Mouse (Mus musculus) heart, embryonic 16.5 days (tissue): ENCODE measurements around the gene Pparg. TPM values are rescaled to one million over a fixed set of nuclear protein-coding genes. Genes with fewer than 3 reads are reported as not detected.

Experiments used
- ATAC-seq: fragments of 200-750 bp; cut with Nextera tagmentation; replicated peaks from 2 replicates; pipeline ENCODE4 v1.8.0; 2017; ENCODE audit warnings: moderate number of reproducible peaks; ENCODE audit not compliant: insufficient read depth, low FRiP score; ENCODE audit errors: extremely low read depth
- H3K27ac ChIP-seq: fragments of 300-500 bp; sonication (generic); 2 replicates; pipeline ENCODE4 v1.5.1; 2014; ENCODE audit warnings: mild to moderate bottlenecking, low read length, control low read depth, moderate library complexity
- H3K27me3 ChIP-seq: fragments of 300-500 bp; sonication (generic); 2 replicates; pipeline ENCODE4 v1.6.1; 2014; ENCODE audit warnings: low read length, mixed read lengths; ENCODE audit not compliant: control insufficient read depth, insufficient read depth
- H3K36me3 ChIP-seq: fragments of 300-500 bp; sonication (generic); 2 replicates; pipeline ENCODE4 v1.6.1; 2014; ENCODE audit not compliant: control insufficient read depth, insufficient read depth
- H3K4me1 ChIP-seq: fragments of 300-500 bp; sonication (generic); 2 replicates; pipeline ENCODE4 v1.6.1; 2014; ENCODE audit warnings: low read length, mixed read lengths; ENCODE audit not compliant: control insufficient read depth, insufficient read depth
- H3K4me2 ChIP-seq: fragments of 300-500 bp; sonication (generic); 2 replicates; pipeline ENCODE4 v1.6.1; 2014; ENCODE audit warnings: low read depth, mild to moderate bottlenecking, control low read depth, low read length
- H3K4me3 ChIP-seq: fragments of 300-500 bp; sonication (generic); 2 replicates; pipeline ENCODE4 v1.5.1; 2014; ENCODE audit warnings: mild to moderate bottlenecking, control low read depth, low read length
- H3K9ac ChIP-seq: fragments of 300-500 bp; sonication (generic); 2 replicates; pipeline ENCODE4 v1.6.1; 2014; ENCODE audit warnings: low read length, control low read depth
- H3K9me3 ChIP-seq: fragments of 300-500 bp; sonication (generic); replicated peaks from 2 replicates; pipeline ENCODE4 v1.6.1; 2016; ENCODE audit warnings: low read length; ENCODE audit not compliant: control insufficient read depth
- WGBS: fragments of 180-500 bp; shearing (Covaris S2); extraction: QIAGEN DNeasy Blood & Tissue Kit; methylation state at CpG from one replicate; pipeline ENCODE4 v1.1.7; 2014; 5-methylcytosine and 5-hydroxymethylcytosine counted together
- polyA plus RNA-seq: library from polyadenylated mRNA; unstranded; fragments of >200 nt; fragmentation: Nextera tagmentation; extraction: Ambion mirVana; gene quantifications from 2 replicates; pipeline ENCODE4 v1.2.1, GENCODE M21; 2015

The Pparg gene
- polyA plus RNA-seq, 1 experiment from 2014 or later: 4.0 TPM

DNA sequence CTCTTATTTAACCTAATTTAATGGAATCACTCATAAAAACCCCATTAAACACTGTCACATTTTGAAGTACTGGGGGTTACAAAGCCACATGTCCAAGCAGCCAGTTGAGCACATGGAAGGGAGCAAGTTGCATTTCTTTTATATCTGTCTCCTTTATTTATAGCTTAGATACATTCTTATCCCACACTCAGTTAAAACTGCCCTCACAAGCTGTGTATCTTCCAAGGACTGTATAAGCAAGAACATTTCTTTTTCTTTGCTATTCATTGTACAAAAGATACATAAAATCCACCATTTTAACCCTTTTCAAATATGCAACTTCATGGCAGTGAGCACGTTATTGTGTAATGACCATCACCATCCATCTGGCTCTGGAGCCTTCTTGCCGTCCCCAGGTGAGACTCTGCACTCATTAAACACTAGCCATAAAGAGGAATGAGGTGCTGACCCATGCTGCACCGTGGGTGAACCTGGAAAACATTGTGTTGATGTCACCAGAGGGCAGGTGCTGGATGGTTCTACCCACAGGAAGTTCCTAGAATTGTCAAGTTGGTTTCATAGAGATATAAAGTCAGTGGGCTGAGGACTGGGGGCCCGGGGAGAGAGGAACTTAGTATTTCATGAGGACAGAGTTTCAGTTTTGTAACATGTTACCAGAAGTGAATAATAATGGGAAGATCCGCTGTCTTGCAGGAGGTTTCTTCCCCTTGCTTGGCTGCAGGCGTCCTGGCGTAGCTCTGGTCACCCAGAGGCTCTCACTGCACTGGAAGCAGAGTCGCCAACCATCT, 39.6 kb upstream of the Pparg start:
- no peak for ATAC-seq
- Histone ChIP-seq H3K4me2 (no peak overlapping the region), H3K27me3 (0 out of 2 replicates have a peak, but pooled peaks cover 2% of the 10 kb centered on the region), H3K9me3 (no peaks in the 10 kb centered on the region), H3K9ac (no peak overlapping the region), H3K27ac (no peak overlapping the region), H3K4me1 (no peaks in the 10 kb centered on the region), H3K4me3 (no peak overlapping the region), H3K36me3 (no peaks in the 10 kb centered on the region)
- WGBS: 79% methylated on average over 8 of the region's 8 CpGs

DNA sequence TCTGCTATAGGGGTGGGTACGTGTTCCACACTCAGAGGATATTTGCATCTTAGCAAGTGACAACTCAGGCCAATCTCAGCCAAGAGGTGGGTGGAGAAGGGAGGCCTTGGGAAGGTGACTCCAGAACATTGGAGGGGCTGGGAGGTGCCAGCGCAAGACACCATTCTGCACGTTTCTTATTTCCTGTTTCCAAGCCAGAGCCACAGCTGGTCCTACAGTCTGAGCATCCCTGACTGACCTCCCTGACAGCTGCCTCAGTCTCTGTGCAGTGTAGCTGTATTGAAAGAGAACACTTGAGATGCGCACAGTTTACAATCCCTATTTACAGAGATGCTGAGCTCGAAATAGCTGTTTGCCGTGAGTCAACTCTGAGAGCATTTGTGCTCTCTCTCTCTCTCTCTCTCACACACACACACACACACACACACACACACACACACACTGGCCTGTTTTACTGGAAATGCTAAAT, 38.8 kb upstream of the Pparg start:
- ATAC-seq: no peak
- no peaks in the 10 kb centered on the region for H3K4me1 ChIP-seq
- H3K9me3 ChIP-seq: no peaks in the 10 kb centered on the region
- no peak overlapping the region for H3K4me3 ChIP-seq
- H3K27ac ChIP-seq: no peak overlapping the region
- H3K4me2 ChIP-seq: no peak overlapping the region
- WGBS: 63% methylated on average over 6 of the region's 6 CpGs
- no peak overlapping the region for H3K9ac ChIP-seq
- no peaks in the 10 kb centered on the region for H3K36me3 ChIP-seq
- 0 out of 2 replicates have a peak, but pooled peaks cover 2% of the 10 kb centered on the region for H3K27me3 ChIP-seq

DNA sequence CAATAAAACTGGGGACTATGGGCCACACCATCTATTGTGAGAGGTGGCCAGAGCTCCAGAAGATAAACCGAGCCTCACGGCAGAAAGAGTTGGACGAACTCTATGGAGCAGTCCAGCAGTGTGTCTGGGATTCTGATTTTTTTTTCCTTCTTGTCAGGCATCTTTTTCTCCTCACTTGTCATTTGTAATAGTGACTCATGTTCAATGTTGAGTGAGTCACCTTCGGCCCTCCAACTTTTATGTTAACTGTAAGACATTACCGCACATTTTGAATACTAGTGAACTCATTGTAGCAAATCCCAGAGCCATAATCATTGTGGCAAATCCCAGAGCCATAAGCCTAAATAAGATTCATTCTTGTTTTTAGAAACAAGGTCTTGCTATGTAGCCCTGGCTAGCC, 37.8 kb upstream of the Pparg start:
- Histone ChIP-seq H3K36me3 (no peaks in the 10 kb centered on the region), H3K27me3 (no peaks in the 10 kb centered on the region), H3K4me3 (no peak overlapping the region), H3K9ac (no peak overlapping the region), H3K4me2 (no peak overlapping the region), H3K4me1 (no peaks in the 10 kb centered on the region), H3K9me3 (peaks cover 2% of the 10 kb centered on the region; the same call in 1 of the 2 replicates), H3K27ac (no peak overlapping the region)
- ATAC-seq: no peak
- WGBS: 88% methylated on average over 5 of the region's 5 CpGs

DNA sequence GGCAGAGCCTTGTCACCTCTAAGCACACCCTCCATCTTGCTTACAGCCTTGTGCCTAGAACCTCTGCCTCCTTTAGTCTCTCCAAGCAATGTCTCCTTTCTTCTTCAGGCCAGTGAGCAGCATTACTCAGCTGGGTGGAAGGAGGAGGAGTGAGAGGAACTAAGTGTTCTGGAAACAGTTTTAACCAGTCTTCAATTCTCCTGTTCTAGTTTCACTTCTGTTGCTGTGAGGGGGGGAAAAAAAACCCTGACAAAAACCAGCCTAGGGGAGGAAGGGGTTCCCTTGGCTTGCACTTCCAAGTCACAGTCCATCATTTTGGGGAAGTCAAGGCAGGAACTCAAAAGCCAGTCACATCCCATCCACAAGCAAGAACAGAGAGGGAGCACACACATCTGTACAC, 29.8 kb upstream of the Pparg start:
- H3K9me3 ChIP-seq: peaks cover 3% of the 10 kb centered on the region; the same call in 1 of the 2 replicates
- H3K4me2 ChIP-seq: no peak overlapping the region
- no peak overlapping the region for H3K27ac ChIP-seq
- H3K27me3 ChIP-seq: peaks cover 2% of the 10 kb centered on the region; the same call in 1 of the 2 replicates
- H3K4me1 ChIP-seq: no peaks in the 10 kb centered on the region
- H3K4me3 ChIP-seq: no peak overlapping the region
- H3K36me3 ChIP-seq: no peaks in the 10 kb centered on the region
- ATAC-seq: no peak
- no peak overlapping the region for H3K9ac ChIP-seq

DNA sequence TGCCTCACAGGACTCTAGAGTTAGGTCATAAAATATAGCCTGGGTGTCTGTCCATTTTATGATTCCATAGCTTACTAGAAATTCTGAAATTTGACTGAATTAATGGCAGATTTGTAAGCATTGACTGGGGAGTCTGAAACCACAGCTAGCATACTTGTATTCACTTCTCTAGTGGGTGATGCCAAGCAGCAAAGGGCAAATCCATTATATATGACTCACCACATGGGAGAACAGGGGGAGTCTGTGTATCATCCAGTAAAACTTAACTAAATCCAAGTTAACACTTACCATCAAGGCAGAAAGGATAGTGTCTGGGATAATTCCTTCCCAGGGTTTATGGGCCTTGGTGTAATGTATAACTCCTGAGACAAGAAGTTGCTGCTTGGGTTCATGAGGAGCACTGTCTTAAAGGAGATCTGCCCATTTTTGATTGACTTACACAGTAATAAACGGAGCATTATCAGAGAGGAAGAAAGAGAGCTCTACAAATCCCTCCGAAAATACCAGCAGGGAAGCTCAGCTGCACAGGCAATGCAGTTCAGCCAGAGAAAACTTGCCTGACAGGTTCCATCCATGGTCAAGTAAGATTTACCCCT, 27.6 kb upstream of the Pparg start:
- WGBS: 50% methylated on average over 2 of the region's 2 CpGs
- Histone ChIP-seq H3K36me3 (no peaks in the 10 kb centered on the region), H3K9ac (no peak overlapping the region), H3K9me3 (no peaks in the 10 kb centered on the region), H3K4me1 (no peaks in the 10 kb centered on the region), H3K27ac (no peak overlapping the region), H3K4me2 (no peak overlapping the region), H3K27me3 (peaks cover 2% of the 10 kb centered on the region; the same call in 1 of the 2 replicates), H3K4me3 (no peak overlapping the region)
- ATAC-seq: no peak

DNA sequence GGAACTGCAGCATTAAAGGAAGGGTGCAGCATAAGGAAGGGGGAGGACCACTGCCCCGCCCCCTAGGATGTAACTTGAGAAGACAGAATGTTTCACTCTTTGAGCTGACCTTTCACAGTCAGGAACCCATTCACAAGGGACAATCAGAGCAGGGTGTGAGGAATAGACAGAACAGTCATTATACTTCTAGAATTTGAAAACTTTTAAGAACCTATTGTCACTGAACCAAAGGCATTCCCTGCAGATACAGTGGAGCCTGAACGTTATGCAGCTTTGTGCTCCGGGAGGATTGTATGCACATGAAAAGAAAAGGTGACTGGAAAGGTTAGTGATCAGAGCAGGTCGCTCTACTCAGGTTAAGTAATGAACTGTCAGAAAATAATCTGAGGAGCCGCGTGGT, 25.2 kb upstream of the Pparg start:
- Histone ChIP-seq H3K36me3 (no peaks in the 10 kb centered on the region), H3K9ac (no peak overlapping the region), H3K27me3 (peaks cover 2% of the 10 kb centered on the region; the same call in 1 of the 2 replicates), H3K27ac (no peak overlapping the region), H3K4me3 (no peak overlapping the region), H3K4me2 (no peak overlapping the region), H3K9me3 (no peaks in the 10 kb centered on the region), H3K4me1 (no peaks in the 10 kb centered on the region)
- no peak for ATAC-seq
- 46% methylated on average over 6 of the region's 6 CpGs for WGBS

DNA sequence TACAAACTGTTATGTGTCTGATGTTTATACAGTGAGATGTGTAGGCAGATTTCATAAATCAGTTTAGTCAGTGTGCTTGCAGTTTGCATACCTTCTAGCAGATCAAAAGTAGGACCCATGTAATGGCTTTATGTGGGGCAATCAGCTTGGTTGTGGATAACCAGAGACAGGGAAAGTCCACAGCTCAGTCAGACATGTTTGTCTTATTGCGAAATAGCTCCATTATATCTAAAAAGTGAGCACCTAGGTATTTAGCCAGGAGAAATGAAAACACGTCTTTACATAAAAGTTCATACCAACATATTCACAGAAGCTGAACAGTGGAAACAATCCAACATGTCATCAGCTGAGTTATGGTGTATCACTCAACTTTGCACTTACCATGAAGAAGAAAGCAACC, 20.7 kb upstream of the Pparg start:
- Histone ChIP-seq H3K4me3 (no peak overlapping the region), H3K4me1 (no peaks in the 10 kb centered on the region), H3K27ac (no peak overlapping the region), H3K9ac (no peak overlapping the region), H3K9me3 (peaks cover 2% of the 10 kb centered on the region; the same call in 1 of the 2 replicates), H3K4me2 (no peak overlapping the region), H3K36me3 (no peaks in the 10 kb centered on the region), H3K27me3 (no peaks in the 10 kb centered on the region)
- 78% methylated on average over 2 of the region's 2 CpGs for WGBS
- no peak for ATAC-seq

DNA sequence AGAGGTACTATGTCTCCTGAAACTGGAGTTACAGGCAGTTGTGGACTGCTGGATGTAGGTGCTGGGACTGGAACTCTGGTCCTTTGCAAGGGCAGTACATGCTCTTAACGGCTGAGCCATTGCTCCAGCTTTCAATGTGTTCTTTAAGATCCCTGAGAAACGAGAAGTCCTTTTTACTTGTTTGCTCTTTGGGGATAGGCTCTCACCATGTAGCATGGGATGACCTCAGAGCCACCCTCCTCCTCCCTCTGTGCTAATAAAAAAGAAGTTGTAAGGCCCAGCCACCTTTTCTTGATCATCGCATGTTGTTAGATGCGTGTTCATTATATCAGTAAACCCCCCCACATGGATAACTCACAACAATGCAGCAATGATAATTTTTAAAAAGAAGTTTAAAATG, 17.7 kb upstream of the Pparg start:
- H3K4me1 ChIP-seq: no peaks in the 10 kb centered on the region
- no peak overlapping the region for H3K4me3 ChIP-seq
- ATAC-seq: no peak
- H3K4me2 ChIP-seq: no peak overlapping the region
- H3K27me3 ChIP-seq: no peaks in the 10 kb centered on the region
- H3K9me3 ChIP-seq: peaks cover 2% of the 10 kb centered on the region; the same call in 1 of the 2 replicates
- no peaks in the 10 kb centered on the region for H3K36me3 ChIP-seq
- no peak overlapping the region for H3K9ac ChIP-seq
- no peak overlapping the region for H3K27ac ChIP-seq
- 70% methylated on average over 4 of the region's 4 CpGs for WGBS

DNA sequence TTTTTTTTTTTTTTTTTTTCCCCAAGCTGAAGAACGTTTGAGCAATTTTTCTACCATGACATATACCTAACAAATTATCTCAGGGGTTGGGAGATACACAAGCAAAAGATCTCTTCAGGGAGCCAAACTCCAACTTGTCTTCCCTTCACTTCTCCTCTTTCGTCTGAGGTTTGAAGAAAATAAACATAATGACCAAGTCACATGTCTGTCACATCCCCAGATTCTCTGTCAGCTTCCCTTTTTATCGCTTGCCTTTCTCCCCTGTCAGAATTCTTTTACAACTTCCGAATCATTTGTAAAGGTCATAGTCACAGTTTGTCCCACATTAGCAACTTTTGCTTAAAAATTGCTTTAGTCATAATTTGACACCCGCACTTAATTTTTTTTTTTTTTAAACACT, 17.2 kb upstream of the Pparg start:
- Histone ChIP-seq H3K4me1 (no peaks in the 10 kb centered on the region), H3K27ac (no peak overlapping the region), H3K4me2 (no peak overlapping the region), H3K4me3 (no peak overlapping the region), H3K36me3 (no peaks in the 10 kb centered on the region), H3K9ac (no peak overlapping the region), H3K27me3 (no peaks in the 10 kb centered on the region), H3K9me3 (peaks cover 2% of the 10 kb centered on the region; the same call in 1 of the 2 replicates)
- no peak for ATAC-seq
- WGBS: 43% methylated on average over 5 of the region's 5 CpGs
